Mouse (Mus musculus) MEL (cell line): ENCODE measurements at regions not wholly inside any gene's neighbourhood (a gene's known extent, or its start where the extent isn't known, plus 50 kb on each side); places are given as distances from the start of the nearest gene placed in this dataset.

ENCODE experiments used
- DNase-seq: peaks from one replicate; pipeline ENCODE4 v3.0.0; 2011; ENCODE audit warnings: low read depth, low spot score
- H3K27ac ChIP-seq: 2 replicates; pipeline ENCODE4 v1.5.1; 2012; ENCODE audit warnings: low read depth, mild to moderate bottlenecking, control low read depth, low read length, moderate library complexity; ENCODE audit not compliant: control insufficient read depth
- H3K27me3 ChIP-seq, 2 experiments: fragments of 150-350 bp in 1 of 2; sonication (generic) in 1 of 2; 2 replicates each; pipeline ENCODE4 v1.6.1; 2012; ENCODE audit warnings: low read length in 2 of 2, mild to moderate bottlenecking in 2 of 2, improper control_type of control experiment in 1 of 2, moderate library complexity in 1 of 2; ENCODE audit not compliant: insufficient read depth in 2 of 2, control insufficient read depth in 1 of 2
- H3K36me3 ChIP-seq, 2 experiments: 2 replicates each; pipeline ENCODE4 v1.6.1; 2012 to 2014; ENCODE audit warnings: low read length in 2 of 2, improper control_type of control experiment in 1 of 2, inconsistent platforms in 1 of 2, mild to moderate bottlenecking in 1 of 2; ENCODE audit not compliant: insufficient read depth in 2 of 2, control insufficient read depth in 1 of 2
- H3K4me1 ChIP-seq, 2 experiments: fragments of 150-350 bp in 1 of 2; sonication (generic) in 1 of 2; 2 replicates each; pipeline ENCODE4 v1.6.1; 2012; ENCODE audit warnings: low read length in 2 of 2, improper control_type of control experiment in 1 of 2, mild to moderate bottlenecking in 1 of 2; ENCODE audit not compliant: insufficient read depth in 2 of 2, control insufficient read depth in 1 of 2
- H3K4me3 ChIP-seq, 2 experiments: fragments of 150-350 bp in 1 of 2; sonication (generic) in 1 of 2; 2 replicates each; pipeline ENCODE4 v1.5.1; 2012; ENCODE audit warnings: low read depth in 2 of 2, low read length in 2 of 2, mild to moderate bottlenecking in 2 of 2, moderate library complexity in 2 of 2, control low read depth in 1 of 2, improper control_type of control experiment in 1 of 2; ENCODE audit not compliant: control insufficient read depth in 1 of 2, insufficient read depth in 1 of 2
- H3K79me2 ChIP-seq: 2 replicates; pipeline ENCODE4 v1.6.1; 2012; ENCODE audit warnings: mild to moderate bottlenecking, low read length, moderate library complexity; ENCODE audit not compliant: control insufficient read depth, poor library complexity, insufficient read depth
- H3K9ac ChIP-seq: 2 replicates; pipeline ENCODE4 v1.6.1; 2012; ENCODE audit warnings: low read depth, mild to moderate bottlenecking, control low read depth, low read length, moderate library complexity; ENCODE audit not compliant: control insufficient read depth, poor library complexity, severe bottlenecking
- H3K9me3 ChIP-seq: fragments of 150-350 bp; sonication (generic); replicated peaks from 2 replicates; pipeline ENCODE4 v1.6.1; 2012; ENCODE audit warnings: mild to moderate bottlenecking, low read length, improper control_type of control experiment, moderate library complexity; ENCODE audit not compliant: insufficient read depth
- BHLHE40 ChIP-seq: IDR thresholded peaks from 2 replicates; pipeline ENCODE4 v1.6.1; 2012; ENCODE audit warnings: low read depth, mild to moderate bottlenecking, inconsistent platforms, low read length, improper control_type of control experiment, borderline replicate concordance
- CTCF ChIP-seq, 3 experiments: IDR thresholded peaks in 2 of 3; conservative IDR thresholded peaks in 1 of 3; 2 replicates each; pipeline ENCODE4 v1.5.1; 2011 to 2012; ENCODE audit warnings: low read length in 3 of 3, low read depth in 2 of 3, mild to moderate bottlenecking in 2 of 3, improper control_type of control experiment in 1 of 3, inconsistent platforms in 1 of 3, mixed read lengths in 1 of 3, moderate library complexity in 1 of 3; ENCODE audit not compliant: control insufficient read depth in 1 of 3, insufficient read depth in 1 of 3, poor library complexity in 1 of 3, severe bottlenecking in 1 of 3
- E2F4 ChIP-seq: IDR thresholded peaks from 2 replicates; pipeline ENCODE4 v1.6.1; 2011; ENCODE audit warnings: low read depth, low read length, improper control_type of control experiment, borderline replicate concordance
- ELF1 ChIP-seq: IDR thresholded peaks from 2 replicates; pipeline ENCODE4 v1.6.1; 2014; ENCODE audit warnings: low read depth, mild to moderate bottlenecking, inconsistent platforms, low read length, improper control_type of control experiment, moderate library complexity
- EP300 ChIP-seq, 2 experiments: IDR thresholded peaks; 2 replicates each; pipeline ENCODE4 v1.6.1; 2011; ENCODE audit warnings: improper control_type of control experiment in 2 of 2, low read length in 2 of 2, low read depth in 1 of 2, mild to moderate bottlenecking in 1 of 2
- GABPA ChIP-seq: IDR thresholded peaks from 2 replicates; pipeline ENCODE4 v1.6.1; 2012; ENCODE audit warnings: low read depth, mild to moderate bottlenecking, inconsistent platforms, low read length, improper control_type of control experiment, moderate library complexity
- GATA1 ChIP-seq: IDR thresholded peaks from 2 replicates; pipeline ENCODE4 v1.6.1; 2011; ENCODE audit warnings: low read depth, low read length, improper control_type of control experiment
- KAT2A ChIP-seq: conservative IDR thresholded peaks from 2 replicates; pipeline ENCODE4 v1.6.1; 2012; ENCODE audit warnings: low read depth, low read length, improper control_type of control experiment, inconsistent platforms
- MAFK ChIP-seq: IDR thresholded peaks from 2 replicates; pipeline ENCODE4 v1.6.1; 2011; ENCODE audit warnings: low read depth, mild to moderate bottlenecking, low read length, improper control_type of control experiment, borderline replicate concordance
- MAZ ChIP-seq: IDR thresholded peaks from 2 replicates; pipeline ENCODE4 v1.6.1; 2012; ENCODE audit warnings: low read depth, mild to moderate bottlenecking, inconsistent platforms, low read length, improper control_type of control experiment
- MEF2A ChIP-seq: IDR thresholded peaks from 2 replicates; pipeline ENCODE4 v1.6.1; 2014; ENCODE audit warnings: low read depth, mild to moderate bottlenecking, inconsistent platforms, low read length, improper control_type of control experiment; ENCODE audit not compliant: poor library complexity, insufficient replicate concordance, severe bottlenecking; ENCODE audit errors: extremely low read depth
- MYB ChIP-seq: IDR thresholded peaks from 2 replicates; pipeline ENCODE4 v1.6.1; 2011; ENCODE audit warnings: mild to moderate bottlenecking, low read depth, low read length, improper control_type of control experiment
- MYC ChIP-seq: IDR thresholded peaks from 2 replicates; pipeline ENCODE4 v1.6.1; 2011; ENCODE audit warnings: low read depth, mild to moderate bottlenecking, low read length, improper control_type of control experiment, moderate library complexity
- POLR2A ChIP-seq, 2 experiments: IDR thresholded peaks; 2 replicates each; pipeline ENCODE4 v1.6.1; 2011 to 2012; ENCODE audit warnings: low read length in 2 of 2, mild to moderate bottlenecking in 2 of 2, control low read depth in 1 of 2, improper control_type of control experiment in 1 of 2, low read depth in 1 of 2, moderate library complexity in 1 of 2; ENCODE audit not compliant: control insufficient read depth in 1 of 2, insufficient read depth in 1 of 2, poor library complexity in 1 of 2
- POLR2AphosphoS5 ChIP-seq: IDR thresholded peaks from 2 replicates; pipeline ENCODE4 v1.6.1; 2012; ENCODE audit warnings: low read depth, borderline replicate concordance, mild to moderate bottlenecking, inconsistent platforms, low read length, moderate library complexity, mixed read lengths
- RAD21 ChIP-seq: IDR thresholded peaks from 2 replicates; pipeline ENCODE4 v1.6.1; 2011; ENCODE audit warnings: mild to moderate bottlenecking, low read depth, low read length, improper control_type of control experiment
- RCOR1 ChIP-seq: IDR thresholded peaks from 2 replicates; pipeline ENCODE4 v1.6.1; 2012; ENCODE audit warnings: low read depth, mild to moderate bottlenecking, inconsistent platforms, low read length, improper control_type of control experiment
- SIN3A ChIP-seq: IDR thresholded peaks from 2 replicates; pipeline ENCODE4 v1.6.1; 2012; ENCODE audit warnings: low read length, improper control_type of control experiment, inconsistent platforms
- SMC3 ChIP-seq: IDR thresholded peaks from 2 replicates; pipeline ENCODE4 v1.6.1; 2011; ENCODE audit warnings: low read depth, low read length, improper control_type of control experiment
- UBTF ChIP-seq: IDR thresholded peaks from 2 replicates; pipeline ENCODE4 v1.6.1; 2012; ENCODE audit warnings: low read depth, mild to moderate bottlenecking, inconsistent platforms, low read length, improper control_type of control experiment, moderate library complexity, borderline replicate concordance; ENCODE audit not compliant: insufficient read depth
- USF1 ChIP-seq: IDR thresholded peaks from 2 replicates; pipeline ENCODE4 v1.6.1; 2014; ENCODE audit warnings: low read depth, mild to moderate bottlenecking, inconsistent platforms, low read length, improper control_type of control experiment, moderate library complexity
- ZC3H11A ChIP-seq: IDR thresholded peaks from 2 replicates; pipeline ENCODE4 v1.6.1; 2012; ENCODE audit warnings: low read depth, mild to moderate bottlenecking, inconsistent platforms, low read length, improper control_type of control experiment
- ZKSCAN1 ChIP-seq: IDR thresholded peaks from 2 replicates; pipeline ENCODE4 v1.6.1; 2012; ENCODE audit warnings: low read depth, mild to moderate bottlenecking, inconsistent platforms, low read length, improper control_type of control experiment, moderate library complexity
- ZMIZ1 ChIP-seq: IDR thresholded peaks from 2 replicates; pipeline ENCODE4 v1.6.1; 2012; ENCODE audit warnings: low read depth, mild to moderate bottlenecking, inconsistent platforms, low read length, improper control_type of control experiment, moderate library complexity
- ZNF384 ChIP-seq: IDR thresholded peaks from 2 replicates; pipeline ENCODE4 v1.6.1; 2012; ENCODE audit warnings: low read depth, mild to moderate bottlenecking, inconsistent platforms, low read length, improper control_type of control experiment

DNA sequence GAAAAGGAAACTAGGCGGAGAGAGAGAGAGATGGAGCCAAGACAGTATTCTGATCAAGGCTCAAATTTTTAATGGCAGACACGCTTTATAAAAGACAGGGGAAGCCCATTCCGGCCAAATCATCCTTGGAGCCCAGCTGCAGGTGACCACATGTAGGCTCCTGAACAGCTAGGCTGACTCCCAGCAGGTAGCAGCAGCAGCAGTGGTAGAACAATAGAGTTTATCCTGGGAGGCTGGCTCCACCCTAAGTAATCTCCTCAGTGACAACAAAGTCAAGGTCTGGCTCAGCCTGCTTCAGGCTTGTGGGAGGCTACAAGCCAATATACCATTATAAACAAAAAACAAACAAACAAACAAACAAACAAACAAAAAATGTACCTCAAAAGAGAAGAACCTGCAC, 151.0 kb upstream of the Akr1e1 start:
- Histone ChIP-seq H3K36me3 (no peaks in the 10 kb centered on the region), H3K9me3 (no peaks in the 10 kb centered on the region), H3K4me3 (no peak overlapping the region), H3K79me2 (no peaks in the 10 kb centered on the region), H3K9ac (no peak overlapping the region), H3K27ac (no peak overlapping the region), H3K4me1 (no peaks in the 10 kb centered on the region), H3K27me3 (no peaks in the 10 kb centered on the region)
- DNase-seq: no peak
- TF ChIP-seq MAZ (no peak), MYC (no peak), USF1 (no peak), CTCF (IDR thresholded peaks at IDR 0.05 in 2 of 3, conservative IDR thresholded peaks at IDR 0.05 in 1 of 3; ENCODE audit: control insufficient read depth in 1 of 3, insufficient read depth in 1 of 3, low read depth in 2 of 3, low read length in 3 of 3, poor library complexity in 1 of 3, severe bottlenecking in 1 of 3) (no peak), UBTF (no peak), ZKSCAN1 (no peak), ZMIZ1 (no peak), ELF1 (no peak), MYB (no peak), KAT2A (no peak), GABPA (no peak), RCOR1 (no peak), MAFK (no peak), E2F4 (no peak), SIN3A (no peak), ZNF384 (no peak), GATA1 (no peak)

DNA sequence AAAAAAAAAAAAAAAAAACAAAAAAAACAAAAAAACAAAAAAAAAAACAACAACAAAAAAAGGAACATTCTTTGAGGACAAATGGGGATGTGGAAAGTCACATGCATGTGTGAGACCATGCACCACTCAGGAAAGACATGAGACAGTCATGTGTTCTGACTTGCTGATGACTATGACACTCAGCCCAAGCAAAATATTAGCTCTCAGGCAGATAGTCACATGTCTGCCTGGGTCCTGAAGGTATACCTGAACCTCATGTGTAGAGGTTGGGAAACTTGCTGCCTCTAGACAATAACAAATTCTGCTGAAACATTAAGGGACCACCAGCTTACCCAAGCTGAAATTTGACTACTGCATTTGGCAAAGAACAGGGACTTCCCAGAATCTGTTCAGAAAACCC, 147.6 kb upstream of the Akr1e1 start:
- Histone ChIP-seq H3K27me3 (no peaks in the 10 kb centered on the region), H3K27ac (no peak overlapping the region), H3K9me3 (no peaks in the 10 kb centered on the region), H3K4me3 (no peak overlapping the region), H3K36me3 (no peaks in the 10 kb centered on the region), H3K79me2 (no peaks in the 10 kb centered on the region), H3K9ac (no peak overlapping the region), H3K4me1 (no peaks in the 10 kb centered on the region)
- no peak for DNase-seq
- TF ChIP-seq MEF2A: no peak
- TF ChIP-seq POLR2A (IDR thresholded peaks at IDR 0.05; ENCODE audit: control insufficient read depth in 1 of 2, insufficient read depth in 1 of 2, low read depth in 1 of 2, low read length in 2 of 2, poor library complexity in 1 of 2): no peak
- TF ChIP-seq BHLHE40: no peak
- TF ChIP-seq ZC3H11A: no peak
- TF ChIP-seq MYB: no peak
- no peak for TF ChIP-seq ZKSCAN1
- TF ChIP-seq GATA1: no peak
- no peak for TF ChIP-seq MYC
- TF ChIP-seq RCOR1: no peak
- TF ChIP-seq SMC3: no peak
- no peak for TF ChIP-seq E2F4
- TF ChIP-seq ZMIZ1: no peak
- TF ChIP-seq EP300 (IDR thresholded peaks at IDR 0.05; ENCODE audit: low read depth in 1 of 2, low read length in 2 of 2): no peak
- TF ChIP-seq CTCF (IDR thresholded peaks at IDR 0.05 in 2 of 3, conservative IDR thresholded peaks at IDR 0.05 in 1 of 3; ENCODE audit: control insufficient read depth in 1 of 3, insufficient read depth in 1 of 3, low read depth in 2 of 3, low read length in 3 of 3, poor library complexity in 1 of 3, severe bottlenecking in 1 of 3): no peak
- TF ChIP-seq USF1: no peak
- no peak for TF ChIP-seq ZNF384
- no peak for TF ChIP-seq RAD21
- no peak for TF ChIP-seq POLR2AphosphoS5
- no peak for TF ChIP-seq GABPA
- TF ChIP-seq SIN3A: no peak
